Comparison of ENCODE assay signal across 26 mouse cellular contexts in the genomic region with DNA sequence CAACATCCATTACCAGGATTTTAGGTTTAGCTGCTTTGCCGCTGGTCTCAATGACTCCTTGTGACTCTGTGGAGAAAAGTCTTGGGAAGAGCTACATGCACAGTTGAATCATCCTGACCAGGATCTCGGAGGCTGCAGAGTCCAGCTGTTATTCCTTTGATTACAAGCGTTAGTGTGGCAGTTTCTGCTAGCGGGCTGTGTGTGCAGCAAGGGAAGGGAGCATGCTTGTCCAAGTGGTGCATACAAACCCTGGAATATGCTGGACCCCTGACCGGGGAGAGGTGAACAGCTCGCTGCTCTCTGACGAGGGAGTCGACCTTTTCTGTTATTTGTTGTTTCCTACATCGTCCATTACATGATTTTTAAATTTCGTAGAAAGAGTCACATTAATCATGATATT.
A peak's percentile ranks its signal among the peaks of the same experiment; 100 is the strongest.
DNase-seq lines count a peak whose midpoint lies in the region; ATAC-seq and TF ChIP-seq lines count a peak whose summit lies in the region.
"Had no signal": no experiment of that assay in that cellular context is flagged by ENCODE, and none has a peak within 500 bp of the region (broad histone marks: within the 10 kb centered on the region; RNA-seq: fewer than 3 reads in every experiment).

No protein-coding gene starts in this region.

- in situ Hi-C loops in ES-E14 (cut with MboI; ENCODE audit: low sequenced_read_pairs in 2 of 2, unreplicated experiment in 2 of 2), result no loop called here

- H3K9ac ChIP-seq in kidney, embryonic 15.5 days, result no peak overlapping the region
- H3K9ac ChIP-seq in lung, embryonic 16.5 days (ENCODE audit: low read length), result no peak overlapping the region
- H3K9ac ChIP-seq in ES-E14 (ENCODE audit: insufficient read depth, low read depth, low read length, poor library complexity, severe bottlenecking), result no peak overlapping the region
- H3K9ac ChIP-seq in stomach, embryonic 14.5 days (replicated peaks; ENCODE audit: low read depth, low read length), result no peak overlapping the region
- H3K9ac ChIP-seq: heart, embryonic 15.5 days; hindbrain, embryonic 12.5 days; liver, embryonic 14.5 days; midbrain, embryonic 13.5 days had no signal

- no peak overlapping the region for H3K4me3 ChIP-seq in kidney, embryonic 15.5 days (replicated peaks)
- no peak overlapping the region for H3K4me3 ChIP-seq in lung, embryonic 16.5 days (ENCODE audit: low read length)
- no peak overlapping the region for H3K4me3 ChIP-seq in ES-E14 (ENCODE audit: insufficient read depth in 1 of 2, low read depth in 1 of 2, low read length in 2 of 2, poor library complexity in 1 of 2, severe bottlenecking in 1 of 2)
- no peak overlapping the region for H3K4me3 ChIP-seq in stomach, embryonic 14.5 days (ENCODE audit: low read depth, low read length)
- H3K4me3 ChIP-seq: heart, embryonic 10.5 days; heart, embryonic 15.5 days; hindbrain, embryonic 12.5 days; midbrain, embryonic 13.5 days had no signal

- H3K4me1 ChIP-seq in kidney, embryonic 15.5 days, result no peaks in the 10 kb centered on the region
- H3K4me1 ChIP-seq in lung, embryonic 16.5 days (replicated peaks; ENCODE audit: control insufficient read depth, insufficient read depth, low read length), result peaks cover 4% of the 10 kb centered on the region; the same call in 1 of the 2 replicates
- no peaks in the 10 kb centered on the region for H3K4me1 ChIP-seq in ES-E14 (ENCODE audit: control insufficient read depth in 2 of 2, insufficient read depth in 2 of 2, low read length in 2 of 2, poor library complexity in 1 of 2)
- H3K4me1 ChIP-seq in stomach, embryonic 14.5 days (ENCODE audit: control insufficient read depth, insufficient read depth, low read length), result 0 out of 2 replicates have a peak, but pooled peaks cover 6% of the 10 kb centered on the region
- H3K4me1 ChIP-seq: heart, embryonic 10.5 days; midbrain, embryonic 13.5 days had no signal

- peak overlapping the region; percentile 64 for H3K27ac ChIP-seq in kidney, embryonic 15.5 days
- H3K27ac ChIP-seq in lung, embryonic 16.5 days (ENCODE audit: low read length), result peak overlapping the region; percentile 22; the same call in 1 of the 2 replicates
- H3K27ac ChIP-seq in ES-E14 (ENCODE audit: insufficient read depth, low read depth, low read length, poor library complexity, severe bottlenecking), result 0 out of 2 replicates have a peak overlapping the region, but pooled peaks have one; percentile 19
- H3K27ac ChIP-seq in stomach, embryonic 14.5 days (ENCODE audit: low read length), result peak overlapping the region; percentile 67; the same call in 1 of the 2 replicates
- H3K27ac ChIP-seq: heart, embryonic 10.5 days; heart, embryonic 15.5 days; hindbrain, embryonic 12.5 days; hindbrain, postnatal 0 days; liver, embryonic 14.5 days; midbrain, embryonic 13.5 days had no signal

- no peaks in the 10 kb centered on the region for H3K9me3 ChIP-seq in kidney, embryonic 15.5 days (replicated peaks)
- no peaks in the 10 kb centered on the region for H3K9me3 ChIP-seq in lung, embryonic 16.5 days (ENCODE audit: control insufficient read depth, low read length)
- peaks cover 9% of the 10 kb centered on the region; the same call in 1 of the 2 replicates for H3K9me3 ChIP-seq in ES-E14 (ENCODE audit: control insufficient read depth, insufficient read depth, low read depth, low read length)
- no peaks in the 10 kb centered on the region for H3K9me3 ChIP-seq in stomach, embryonic 14.5 days (ENCODE audit: control insufficient read depth, low read depth, low read length)
- H3K9me3 ChIP-seq: heart, embryonic 10.5 days; heart, embryonic 15.5 days; hindbrain, embryonic 12.5 days; midbrain, embryonic 13.5 days had no signal

- H3K36me3 ChIP-seq in kidney, embryonic 15.5 days, result no peaks in the 10 kb centered on the region
- H3K36me3 ChIP-seq in lung, embryonic 16.5 days (ENCODE audit: control insufficient read depth, insufficient read depth, low read length), result no peaks in the 10 kb centered on the region
- H3K36me3 ChIP-seq in ES-E14 (ENCODE audit: control insufficient read depth, insufficient read depth, low read length, poor library complexity, severe bottlenecking), result no peaks in the 10 kb centered on the region
- H3K36me3 ChIP-seq in stomach, embryonic 14.5 days (ENCODE audit: control insufficient read depth, insufficient read depth, low read length), result no peaks in the 10 kb centered on the region
- H3K36me3 ChIP-seq: heart, embryonic 10.5 days; heart, embryonic 15.5 days; hindbrain, embryonic 12.5 days; midbrain, embryonic 13.5 days had no signal

- no peak overlapping the region for H3K4me2 ChIP-seq in kidney, embryonic 15.5 days
- no peak overlapping the region for H3K4me2 ChIP-seq in lung, embryonic 16.5 days (ENCODE audit: low read depth, low read length)
- no peak overlapping the region for H3K4me2 ChIP-seq in stomach, embryonic 14.5 days (replicated peaks; ENCODE audit: low read depth, low read length)
- H3K4me2 ChIP-seq: heart, embryonic 15.5 days; hindbrain, embryonic 12.5 days; midbrain, embryonic 13.5 days had no signal

- no peaks in the 10 kb centered on the region for H3K27me3 ChIP-seq in kidney, embryonic 15.5 days
- H3K27me3 ChIP-seq in lung, embryonic 16.5 days (ENCODE audit: control insufficient read depth, insufficient read depth, low read depth, low read length), result no peaks in the 10 kb centered on the region
- no peaks in the 10 kb centered on the region for H3K27me3 ChIP-seq in stomach, embryonic 14.5 days (ENCODE audit: control insufficient read depth, insufficient read depth, low read length)
- H3K27me3 ChIP-seq: heart, embryonic 15.5 days; hindbrain, embryonic 12.5 days; midbrain, embryonic 13.5 days had no signal

- WGBS in kidney, embryonic 15.5 days, result 43% methylated on average over 10 of the region's 10 CpGs
- 48% methylated on average over 10 of the region's 10 CpGs for WGBS in lung, embryonic 16.5 days
- WGBS in stomach, embryonic 14.5 days, result 29% methylated on average over 10 of the region's 10 CpGs

- no peak for DNase-seq in kidney, postnatal 25 days
- no peak for DNase-seq in lung, adult 18-20 months
- DNase-seq in ES-E14 (ENCODE audit: low read depth, low spot score), result no peak
- no peak for DNase-seq in adrenal gland, postnatal 4 days (ENCODE audit: low spot score in 2 of 2)
- DNase-seq in heart, postnatal 4 days, result no peak
- DNase-seq: adrenal gland, adult 2 months; cerebellum, adult 8-10 months; cerebellum, postnatal 25 days; gastrocnemius, postnatal 25 days; kidney, adult 2 months; layer of hippocampus, adult 9-11 months; liver; lung, postnatal 36 days; thymus, postnatal 4 days had no signal

- no peak for ATAC-seq in kidney, embryonic 15.5 days (replicated peaks; ENCODE audit: low FRiP score)
- 0 out of 2 replicates have a peak, but pooled peaks have one; percentile 19 for ATAC-seq in lung, embryonic 16.5 days (ENCODE audit: low read depth)
- ATAC-seq in stomach, embryonic 14.5 days (ENCODE audit: insufficient number of reproducible peaks, insufficient read depth, low FRiP score, low read depth), result no peak
- ATAC-seq: activated CD4-positive, CD25-positive, alpha-beta regulatory T cell, adult 4 months; CD4-positive, CD25-positive, alpha-beta regulatory T cell, adult 4 months; forebrain, embryonic 14.5 days; hindbrain, postnatal 0 days; midbrain, embryonic 13.5 days had no signal

TF ChIP-seq in ES-E14, 5 proteins besides CTCF, POLR2A, EP300 and RAD21:
- TF ChIP-seq MAFK (IDR thresholded peaks at IDR 0.05; ENCODE audit: insufficient read depth, low read depth, low read length) (no peak), ZC3H11A (IDR thresholded peaks at IDR 0.05; ENCODE audit: borderline replicate concordance, low read depth, low read length) (no peak), ZNF384 (IDR thresholded peaks at IDR 0.05; ENCODE audit: low read depth, low read length) (no peak), HCFC1 (IDR thresholded peaks at IDR 0.05; ENCODE audit: borderline replicate concordance, insufficient read depth, low read length) (no peak), CHD2 (IDR thresholded peaks at IDR 0.05; ENCODE audit: low read depth, low read length) (no peak)
